ENCODE assay signal across 15 mouse cellular contexts in genomic region chr7:143729886-143730285, GRCm38 (mm10). TPM values are rescaled to one million over a fixed set of nuclear protein-coding genes. Genes with fewer than 3 reads are reported as not detected.
A peak's percentile ranks its signal among the peaks of the same experiment; 100 is the strongest.
DNase-seq lines count a peak whose midpoint lies in the region; ATAC-seq and TF ChIP-seq lines count a peak whose summit lies in the region.
"Had no signal": no experiment of that assay in that cellular context is flagged by ENCODE, and none has a peak within 500 bp of the region (broad histone marks: within the 10 kb centered on the region; RNA-seq: fewer than 3 reads in every experiment).

No protein-coding gene starts in this region.

- H3K36me3 ChIP-seq in kidney, adult 2 months (ENCODE audit: control insufficient read depth, insufficient read depth, low read length), result no peaks in the 10 kb centered on the region
- H3K36me3 ChIP-seq in limb, embryonic 15.5 days, result peaks cover 17% of the 10 kb centered on the region; the same call in 1 of the 2 replicates
- no peaks in the 10 kb centered on the region for H3K36me3 ChIP-seq in liver, embryonic 11.5 days (ENCODE audit: control insufficient read depth, insufficient read depth, low read length)

- H3K4me1 ChIP-seq in kidney, adult 2 months (ENCODE audit: control insufficient read depth, insufficient read depth, low read length), result no peaks in the 10 kb centered on the region; the same call in 1 of the 2 replicates
- H3K4me1 ChIP-seq in limb, embryonic 15.5 days, result peaks cover 8% of the 10 kb centered on the region
- no peaks in the 10 kb centered on the region for H3K4me1 ChIP-seq in liver, embryonic 11.5 days (replicated peaks; ENCODE audit: control insufficient read depth, insufficient read depth, low read length)

- H3K9me3 ChIP-seq in limb, embryonic 15.5 days, result no peaks in the 10 kb centered on the region
- H3K9me3 ChIP-seq in liver, embryonic 11.5 days (ENCODE audit: control insufficient read depth, low read length), result no peaks in the 10 kb centered on the region
- H3K9me3 ChIP-seq: embryonic facial prominence, embryonic 15.5 days; hindbrain, embryonic 10.5 days; lung, embryonic 15.5 days had no signal

- no peak for ATAC-seq in limb, embryonic 15.5 days (ENCODE audit: insufficient number of reproducible peaks, low FRiP score, low TSS enrichment, low read depth)
- no peak for ATAC-seq in liver, embryonic 11.5 days (replicated peaks; ENCODE audit: low FRiP score)

- H3K27ac ChIP-seq in kidney, adult 2 months (ENCODE audit: insufficient read depth, low read depth, low read length), result 0 out of 2 replicates have a peak overlapping the region, but pooled peaks have one; percentile 9
- peak overlapping the region; percentile 38; the same call in 1 of the 2 replicates for H3K27ac ChIP-seq in limb, embryonic 15.5 days
- H3K27ac ChIP-seq in liver, embryonic 11.5 days (ENCODE audit: low read depth, low read length), result no peak overlapping the region
- H3K27ac ChIP-seq: embryonic facial prominence, embryonic 15.5 days; hindbrain, embryonic 10.5 days; lung, embryonic 15.5 days had no signal

- TF ChIP-seq CTCF in kidney, adult 2 months (conservative IDR thresholded peaks at IDR 0.05; ENCODE audit: insufficient read depth, insufficient read length, low read depth, low read length), result no peak

- peak; percentile 55 for DNase-seq in kidney, adult 2 months
- no peak for DNase-seq in kidney, adult 18-20 months
- DNase-seq in gastrocnemius, postnatal 14 days, result peak; percentile 37
- peak; percentile 42 for DNase-seq in heart, postnatal 4 days
- no peak for DNase-seq in spleen, adult 18-20 months
- DNase-seq in spleen, postnatal 36 days (ENCODE audit: low spot score in 2 of 2), result no peak
- no peak for DNase-seq in liver, embryonic 11.5 days (ENCODE audit: low spot score)
- DNase-seq: cerebellum, adult 9-10 months had no signal

- no peak overlapping the region for H3K9ac ChIP-seq in limb, embryonic 15.5 days
- H3K9ac ChIP-seq in liver, embryonic 11.5 days (ENCODE audit: low read depth, low read length), result no peak overlapping the region
- H3K9ac ChIP-seq: lung, embryonic 15.5 days had no signal

- no peaks in the 10 kb centered on the region for H3K27me3 ChIP-seq in kidney, adult 2 months (replicated peaks; ENCODE audit: control insufficient read depth, insufficient read depth, low read length)
- H3K27me3 ChIP-seq in limb, embryonic 15.5 days, result no peaks in the 10 kb centered on the region
- H3K27me3 ChIP-seq in liver, embryonic 11.5 days (replicated peaks; ENCODE audit: control insufficient read depth, insufficient read depth, low read length), result no peaks in the 10 kb centered on the region
- H3K27me3 ChIP-seq: embryonic facial prominence, embryonic 15.5 days; lung, embryonic 15.5 days had no signal

- H3K4me2 ChIP-seq in limb, embryonic 15.5 days, result no peak overlapping the region
- no peak overlapping the region for H3K4me2 ChIP-seq in liver, embryonic 11.5 days
- H3K4me2 ChIP-seq: embryonic facial prominence, embryonic 15.5 days; lung, embryonic 15.5 days had no signal

- intact Hi-C loops in gastrocnemius, postnatal 14 days (cut with DNase I; ENCODE audit: low total_unique reads), result no loop called here

- no peak overlapping the region for H3K4me3 ChIP-seq in kidney, adult 2 months (ENCODE audit: insufficient read depth, low read depth, low read length)
- H3K4me3 ChIP-seq in limb, embryonic 15.5 days, result no peak overlapping the region
- H3K4me3 ChIP-seq in liver, embryonic 11.5 days (ENCODE audit: low read depth, low read length), result no peak overlapping the region
- H3K4me3 ChIP-seq: embryonic facial prominence, embryonic 15.5 days; hindbrain, embryonic 10.5 days; lung, embryonic 15.5 days had no signal

- TF ChIP-seq POLR2A in kidney, adult 2 months (IDR thresholded peaks at IDR 0.05; ENCODE audit: low read depth, low read length), result no peak

- WGBS in kidney, adult 2 months, result 60% methylated on average over 10 of the region's 10 CpGs
- 53% methylated on average over 10 of the region's 10 CpGs for WGBS in limb, embryonic 15.5 days
- 77% methylated on average over 10 of the region's 10 CpGs for WGBS in liver, embryonic 11.5 days

RNA-seq across cellular contexts. Expression of gene Osbpl5, which starts 26.9 kb away (rescaled TPM):
- polyA plus RNA-seq in kidney, adult 2 months (2012; rRNA removed), result 75.0 and 77.1 TPM in 2 replicates
- 10 to 100 TPM; 27.8 to 29.4 TPM for total RNA-seq in gastrocnemius, postnatal 14 days (2021)
- 10 to 100 TPM; 45.1 to 46.4 TPM for total RNA-seq in heart, postnatal 4 days (2021)
- 63.2 and 66.8 TPM in 2 replicates for polyA plus RNA-seq in limb, embryonic 15.5 days (2015; fragmentation: Nextera tagmentation; extraction: Ambion mirVana)
- 8.3 and 8.9 TPM in 2 replicates for polyA plus RNA-seq in liver, embryonic 11.5 days (2014; fragmentation: Nextera tagmentation; extraction: Ambion mirVana)

RNA-seq across cellular contexts. Expression of gene Mrgprg, which starts 36.9 kb away (rescaled TPM):
- 0.33 and 1.1 TPM in 2 replicates for polyA plus RNA-seq in kidney, adult 2 months (2012; rRNA removed)
- total RNA-seq in gastrocnemius, postnatal 14 days (2021), result not detected
- not detected for total RNA-seq in heart, postnatal 4 days (2021)
- polyA plus RNA-seq in limb, embryonic 15.5 days (2015; fragmentation: Nextera tagmentation; extraction: Ambion mirVana), result not detected in 2 replicates
- not detected in 2 replicates for polyA plus RNA-seq in liver, embryonic 11.5 days (2014; fragmentation: Nextera tagmentation; extraction: Ambion mirVana)
- total RNA-seq: adrenal gland, postnatal 4 days; layer of hippocampus, adult 18-20 months; left cerebral cortex, postnatal 25 days had no signal
- polyA plus RNA-seq: embryonic facial prominence, embryonic 15.5 days; hindbrain, embryonic 10.5 days; lung, embryonic 15.5 days had no signal

RNA-seq across cellular contexts. Expression of gene Tnfrsf23, which starts 44.2 kb away (rescaled TPM):
- polyA plus RNA-seq in kidney, adult 2 months (2012; rRNA removed), result 3.0 and 3.5 TPM in 2 replicates
- 1 to 10 TPM; 3.2 to 4.0 TPM for total RNA-seq in gastrocnemius, postnatal 14 days (2021)
- 1 to 10 TPM; 3.4 to 3.6 TPM for total RNA-seq in heart, postnatal 4 days (2021)
- polyA plus RNA-seq in limb, embryonic 15.5 days (2015; fragmentation: Nextera tagmentation; extraction: Ambion mirVana), result 5.0 and 7.3 TPM in 2 replicates
- polyA plus RNA-seq in liver, embryonic 11.5 days (2014; fragmentation: Nextera tagmentation; extraction: Ambion mirVana), result 0.17 and 0.34 TPM in 2 replicates

RNA-seq across cellular contexts. Expression of gene Mrgpre, which starts 54.4 kb away (rescaled TPM):
- 2.3 and 2.8 TPM in 2 replicates for polyA plus RNA-seq in kidney, adult 2 months (2012; rRNA removed)
- total RNA-seq in gastrocnemius, postnatal 14 days (2021), result 1 to 10 TPM; 1.0 to 1.1 TPM
- 1 to 10 TPM; 2.3 to 2.4 TPM for total RNA-seq in heart, postnatal 4 days (2021)
- polyA plus RNA-seq in limb, embryonic 15.5 days (2015; fragmentation: Nextera tagmentation; extraction: Ambion mirVana), result 1.6 and 2.1 TPM in 2 replicates
- 0.59 and 0.86 TPM in 2 replicates for polyA plus RNA-seq in liver, embryonic 11.5 days (2014; fragmentation: Nextera tagmentation; extraction: Ambion mirVana)

Comparison
In these comparisons a context has a peak if more than half of its experiments do, and no peak if none do; other contexts are left out.
1. DNase-seq: peak in kidney, adult 2 months (single experiment), gastrocnemius, postnatal 14 days (single experiment) and heart, postnatal 4 days (single experiment); none in kidney, adult 18-20 months (single experiment), spleen, adult 18-20 months (0 of 2), spleen, postnatal 36 days (0 of 2) and liver, embryonic 11.5 days (single experiment).